Mouse (Mus musculus) megakaryocyte, embryonic 14.5 days (primary cell): ENCODE measurements around the gene Hsd11b2. TPM values are rescaled to one million over a fixed set of nuclear protein-coding genes. Genes with fewer than 3 reads are reported as not detected.

Experiments
- H3K27me3 ChIP-seq: replicated peaks from 2 replicates; pipeline ENCODE3; 2012; ENCODE audit warnings: inconsistent platforms
- H3K36me3 ChIP-seq: replicated peaks from 2 replicates; pipeline ENCODE3; 2012; ENCODE audit warnings: low read length, inconsistent platforms, mixed read lengths
- H3K4me1 ChIP-seq: 2 replicates; pipeline ENCODE4 v1.6.1; 2012; ENCODE audit warnings: inconsistent platforms
- H3K4me3 ChIP-seq: replicated peaks from 2 replicates; pipeline ENCODE3; 2012; ENCODE audit warnings: moderate library complexity, mild to moderate bottlenecking, inconsistent platforms
- H3K9me3 ChIP-seq: 2 replicates; pipeline ENCODE4 v1.6.1; 2012; ENCODE audit warnings: inconsistent platforms
- FLI1 ChIP-seq: IDR thresholded peaks from 2 replicates; pipeline ENCODE4 v1.6.1; 2012; ENCODE audit warnings: low read length, inconsistent platforms, mixed read lengths
- GATA1 ChIP-seq: IDR thresholded peaks from 3 replicates; pipeline ENCODE4 v1.6.1; 2012; ENCODE audit warnings: mixed read lengths, low read length, inconsistent platforms, borderline replicate concordance
- polyA plus RNA-seq: library from polyadenylated mRNA; stranded (reverse); fragments of >175 nt; gene quantifications from 2 replicates; pipeline ENCODE4 v1.2.3, GENCODE M21; 2012; ENCODE audit warnings: low replicate concordance; ENCODE audit not compliant: insufficient read depth

The Hsd11b2 gene
- polyA plus RNA-seq, 1 experiment = 0.12 TPM

DNA sequence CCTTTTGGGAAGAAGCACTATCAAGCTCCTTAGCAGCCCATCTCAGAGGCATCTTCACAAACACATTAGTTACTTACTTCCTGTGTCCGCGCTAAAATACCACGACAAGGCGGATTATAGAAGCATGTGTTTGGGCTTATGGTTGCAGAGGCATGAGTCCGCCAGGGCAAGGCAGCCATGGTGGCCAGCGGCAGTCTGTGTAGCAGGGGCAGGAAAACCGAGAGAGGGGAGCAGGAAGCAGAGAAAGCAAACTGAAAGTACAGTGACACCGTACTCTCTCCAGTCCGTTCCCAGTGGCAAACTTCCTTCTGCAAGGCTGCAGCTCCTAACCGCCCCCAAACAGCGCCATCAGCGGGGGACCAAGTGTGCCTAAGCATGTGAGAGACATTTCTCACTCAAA is 18.8 kb upstream of the Hsd11b2 start:
- Histone ChIP-seq H3K27me3 (peaks cover 4% of the 10 kb centered on the region), H3K36me3 (no peaks in the 10 kb centered on the region), H3K4me1 (peaks cover 46% of the 10 kb centered on the region), H3K9me3 (no peaks in the 10 kb centered on the region), H3K4me3 (peak overlapping the region; percentile 88)
- TF ChIP-seq FLI1 (no peak), GATA1 (no peak)

GRCm38 (mm10) chr8:105504617-105505016 is 13.9 kb upstream of the Hsd11b2 start:
- TF ChIP-seq GATA1 (no peak), FLI1 (no peak)
- H3K36me3 ChIP-seq = no peaks in the 10 kb centered on the region

DNA sequence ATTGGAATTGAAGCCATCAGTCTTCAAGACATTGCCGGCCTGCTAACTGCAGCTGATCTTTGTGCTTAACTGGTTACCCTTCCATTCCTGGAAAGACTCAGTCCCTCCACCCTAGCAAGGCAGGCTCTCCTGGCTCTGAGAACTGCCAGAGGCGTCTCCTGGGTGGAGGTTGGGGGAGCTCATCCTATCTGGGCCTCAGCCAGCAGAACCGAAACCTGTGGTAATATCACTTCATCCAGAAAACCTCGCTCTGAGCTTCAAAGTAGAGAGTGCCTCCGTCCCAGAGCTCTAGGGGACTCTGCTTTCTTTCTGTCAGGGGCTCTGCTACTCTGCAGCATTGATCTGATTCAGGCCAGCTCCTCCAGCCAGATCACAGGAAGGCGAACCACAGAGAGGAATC is 11.6 kb upstream of the Hsd11b2 start:
- H3K27me3 ChIP-seq = peaks cover 9% of the 10 kb centered on the region
- no peaks in the 10 kb centered on the region for H3K36me3 ChIP-seq
- H3K4me3 ChIP-seq = no peak overlapping the region
- TF ChIP-seq FLI1 (no peak), GATA1 (no peak)
- peaks cover 52% of the 10 kb centered on the region for H3K4me1 ChIP-seq
- H3K9me3 ChIP-seq = no peaks in the 10 kb centered on the region

More at GRCm38 (mm10) chr8:105504617-105505016, 13.9 kb upstream of the Hsd11b2 start:
- peaks cover 12% of the 10 kb centered on the region for H3K27me3 ChIP-seq
- H3K4me3 ChIP-seq = no peak overlapping the region
- no peaks in the 10 kb centered on the region for H3K9me3 ChIP-seq
- H3K4me1 ChIP-seq = peaks cover 44% of the 10 kb centered on the region

DNA sequence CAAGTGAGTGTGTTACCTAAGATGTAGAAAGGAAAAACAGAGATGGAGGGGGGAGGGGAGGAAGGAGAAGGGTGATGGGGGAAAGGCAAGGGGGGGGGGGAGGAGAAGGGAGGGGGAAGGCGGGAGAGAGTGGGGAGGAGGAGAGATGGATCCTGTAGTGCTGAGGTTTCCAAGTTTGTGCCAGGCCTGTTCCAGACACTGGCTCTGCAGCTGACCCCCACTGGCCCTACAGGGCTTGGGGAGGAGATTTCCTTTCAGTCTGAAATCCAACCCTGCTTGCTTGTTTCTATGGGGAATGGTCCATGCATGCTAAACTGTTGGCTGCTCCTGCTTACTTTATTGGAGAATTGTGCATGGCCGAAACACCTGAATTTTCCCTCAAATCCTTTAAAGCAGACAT is 9.8 kb upstream of the Hsd11b2 start:
- Histone ChIP-seq H3K4me3 (no peak overlapping the region), H3K9me3 (no peaks in the 10 kb centered on the region), H3K36me3 (no peaks in the 10 kb centered on the region), H3K4me1 (peaks cover 50% of the 10 kb centered on the region), H3K27me3 (peaks cover 11% of the 10 kb centered on the region)
- no peak for TF ChIP-seq FLI1
- no peak for TF ChIP-seq GATA1

- Histone ChIP-seq H3K9me3 (no peaks in the 10 kb centered on the region), H3K36me3 (no peaks in the 10 kb centered on the region), H3K27me3 (peaks cover 23% of the 10 kb centered on the region), H3K4me1 (peaks cover 38% of the 10 kb centered on the region), H3K4me3 (peak overlapping the region; percentile 19)
- TF ChIP-seq FLI1 (no peak), GATA1 (no peak)
Measured at GRCm38 (mm10) chr8:105509997-105510735, 8.4 kb upstream of the Hsd11b2 start.

GRCm38 (mm10) chr8:105514194-105514593 is 4.4 kb upstream of the Hsd11b2 start:
- peaks cover 49% of the 10 kb centered on the region for H3K27me3 ChIP-seq
- TF ChIP-seq FLI1 = no peak
- no peak for TF ChIP-seq GATA1
- peaks cover 59% of the 10 kb centered on the region for H3K4me1 ChIP-seq
- no peaks in the 10 kb centered on the region for H3K9me3 ChIP-seq
- H3K36me3 ChIP-seq = no peaks in the 10 kb centered on the region
- no peak overlapping the region for H3K4me3 ChIP-seq

DNA sequence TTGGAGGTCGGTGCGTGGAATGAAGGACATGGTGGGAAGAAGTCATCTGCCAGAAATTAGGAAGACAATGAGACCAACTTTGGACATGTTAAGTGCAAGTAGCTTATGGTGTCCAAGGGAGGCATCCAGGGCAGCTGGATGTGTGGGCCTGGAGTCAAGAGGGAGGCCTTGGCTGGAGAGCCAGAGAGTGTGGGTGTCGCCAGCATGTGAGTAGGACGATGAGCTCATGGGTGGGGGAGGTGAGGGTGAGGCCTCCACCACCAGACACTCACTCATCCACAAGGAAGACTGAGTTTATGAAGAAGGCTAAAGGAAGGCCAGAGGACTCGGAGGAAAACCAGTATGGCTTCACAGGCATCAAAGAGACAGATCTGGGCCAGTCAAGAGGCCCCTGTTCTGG is 3.9 kb upstream of the Hsd11b2 start:
- Histone ChIP-seq H3K9me3 (no peaks in the 10 kb centered on the region), H3K4me3 (no peak overlapping the region), H3K36me3 (no peaks in the 10 kb centered on the region), H3K27me3 (peaks cover 54% of the 10 kb centered on the region), H3K4me1 (peaks cover 59% of the 10 kb centered on the region)
- TF ChIP-seq FLI1 = no peak
- TF ChIP-seq GATA1 = no peak

DNA sequence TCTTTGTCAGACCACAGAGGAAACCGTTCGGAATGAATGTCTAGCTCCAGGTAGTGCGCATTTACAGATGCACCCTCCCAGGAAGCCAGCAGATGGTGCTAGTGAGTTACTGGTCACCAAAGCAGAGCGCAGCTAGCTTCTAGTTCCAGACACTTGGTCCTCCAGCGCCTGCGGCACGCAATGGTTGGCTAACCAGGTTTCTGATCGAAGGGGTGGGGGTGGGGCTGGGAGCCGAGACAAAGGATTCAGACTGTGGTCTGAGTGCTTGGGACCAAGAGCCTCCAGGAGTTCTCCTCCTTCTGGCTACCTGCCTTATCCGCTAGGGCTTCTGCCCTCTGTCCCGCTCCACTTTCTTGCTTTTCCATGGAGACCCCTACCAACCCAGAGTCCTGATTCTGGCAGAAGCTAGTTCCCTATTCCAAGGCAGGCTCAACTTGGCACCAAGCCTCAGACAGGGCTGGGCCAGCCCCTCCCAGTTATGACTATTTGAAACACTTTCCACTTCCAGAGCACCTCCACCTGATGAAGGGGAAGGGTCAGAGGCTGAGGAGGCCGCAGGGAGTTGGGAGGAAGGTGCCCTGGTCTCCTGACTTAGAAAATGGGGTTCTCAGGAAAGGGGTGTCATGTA is 2.4 kb upstream of the Hsd11b2 start:
- no peaks in the 10 kb centered on the region for H3K9me3 ChIP-seq

GRCm38 (mm10) chr8:105517346-105517745 is 1.2 kb upstream of the Hsd11b2 start:
- H3K36me3 ChIP-seq = peaks cover 21% of the 10 kb centered on the region
- no peaks in the 10 kb centered on the region for H3K9me3 ChIP-seq
- H3K27me3 ChIP-seq = peaks cover 58% of the 10 kb centered on the region
- peak overlapping the region; percentile 9 for H3K4me3 ChIP-seq
- no peak for TF ChIP-seq GATA1
- TF ChIP-seq FLI1 = no peak
- peaks cover 69% of the 10 kb centered on the region for H3K4me1 ChIP-seq

More for the DNA sequence above, 2.4 kb upstream of the Hsd11b2 start:
- Histone ChIP-seq H3K4me1 (peaks cover 61% of the 10 kb centered on the region), H3K36me3 (peaks cover 9% of the 10 kb centered on the region), H3K4me3 (peak overlapping the region; percentile 80), H3K27me3 (peaks cover 58% of the 10 kb centered on the region)
- TF ChIP-seq GATA1 (no peak), FLI1 (no peak)

- peak overlapping the region; percentile 92 for H3K4me3 ChIP-seq
- H3K4me1 ChIP-seq = peaks cover 83% of the 10 kb centered on the region
- H3K9me3 ChIP-seq = no peaks in the 10 kb centered on the region
- H3K36me3 ChIP-seq = peaks cover 44% of the 10 kb centered on the region
- H3K27me3 ChIP-seq = peaks cover 47% of the 10 kb centered on the region
- TF ChIP-seq FLI1 (no peak), GATA1 (no peak)
Measured at GRCm38 (mm10) chr8:105519591-105519990, 1.0 kb downstream of the Hsd11b2 start.
